Mouse (Mus musculus): ENCODE results near the gene Rfx2. TPM values are rescaled to one million over a fixed set of nuclear protein-coding genes. Genes with fewer than 3 reads are reported as not detected.

The Rfx2 gene
- polyA plus RNA-seq, 1 experiment, result 4.4 TPM

DNA sequence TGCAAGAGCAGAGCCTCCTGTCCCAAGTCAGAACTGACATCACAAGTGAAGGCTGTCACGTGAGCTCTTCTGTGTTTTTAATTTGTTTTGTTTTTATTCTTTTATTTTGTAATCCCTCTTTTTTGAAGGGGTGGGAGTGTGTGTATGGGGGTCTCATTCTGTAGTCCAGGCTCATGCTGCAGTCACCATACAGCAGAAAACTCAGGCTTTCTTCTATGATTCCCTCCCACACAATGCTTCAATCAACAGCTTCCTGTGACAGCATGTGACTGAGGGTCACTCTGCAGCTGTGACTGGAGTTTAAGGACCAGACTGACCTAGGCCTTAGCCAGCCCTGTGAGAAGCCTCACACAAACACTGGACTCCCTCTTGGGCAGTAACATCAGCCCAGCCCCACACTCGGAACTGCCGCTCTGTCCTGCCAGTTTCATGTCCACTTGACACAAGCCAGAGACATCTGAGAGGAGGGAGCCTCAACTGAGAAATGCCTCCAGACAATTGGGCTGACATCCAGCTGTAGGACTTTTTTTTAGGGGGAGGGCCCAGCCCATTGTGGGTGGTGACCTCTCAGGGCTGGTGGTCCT lies 51.9 kb downstream of the Rfx2 start:
- Histone ChIP-seq H3K4me3 (no peak overlapping the region), H3K79me2 (ENCODE audit: control insufficient read depth, insufficient read depth) (no peaks in the 10 kb centered on the region), H3K27me3 (ENCODE audit: control insufficient read depth, insufficient read depth, insufficient read length) (no peaks in the 10 kb centered on the region), H3K4me2 (ENCODE audit: low read depth) (no peak overlapping the region), H3K36me3 (ENCODE audit: control insufficient read depth, insufficient read depth) (no peaks in the 10 kb centered on the region), H3ac (ENCODE audit: control insufficient read depth, insufficient read length) (no peak overlapping the region)
- TF ChIP-seq USF1 (IDR thresholded peaks at IDR 0.05; ENCODE audit: low read depth) (no peak), MYOG (IDR thresholded peaks at IDR 0.05; ENCODE audit: control insufficient read depth in 1 of 3, insufficient read depth in 1 of 3, insufficient read length in 2 of 3, low read depth in 2 of 3) (no peak), MYOD1 (IDR thresholded peaks at IDR 0.05; ENCODE audit: control insufficient read depth in 1 of 3, insufficient read length in 2 of 3, low read depth in 2 of 3) (no peak), REST (IDR thresholded peaks at IDR 0.05; ENCODE audit: insufficient read depth, insufficient read length) (no peak), MAX (IDR thresholded peaks at IDR 0.05; ENCODE audit: low read depth) (no peak), TCF12 (IDR thresholded peaks at IDR 0.05; ENCODE audit: insufficient read depth, poor library complexity, severe bottlenecking) (no peak), POLR2AphosphoS2 (IDR thresholded peaks at IDR 0.05; ENCODE audit: insufficient read length, low read depth) (no peak), CEBPB (IDR thresholded peaks at IDR 0.05; ENCODE audit: insufficient read depth, poor library complexity, severe bottlenecking) (no peak), SRF (IDR thresholded peaks at IDR 0.05; ENCODE audit: control insufficient read depth, insufficient read length, low read depth) (no peak)

DNA sequence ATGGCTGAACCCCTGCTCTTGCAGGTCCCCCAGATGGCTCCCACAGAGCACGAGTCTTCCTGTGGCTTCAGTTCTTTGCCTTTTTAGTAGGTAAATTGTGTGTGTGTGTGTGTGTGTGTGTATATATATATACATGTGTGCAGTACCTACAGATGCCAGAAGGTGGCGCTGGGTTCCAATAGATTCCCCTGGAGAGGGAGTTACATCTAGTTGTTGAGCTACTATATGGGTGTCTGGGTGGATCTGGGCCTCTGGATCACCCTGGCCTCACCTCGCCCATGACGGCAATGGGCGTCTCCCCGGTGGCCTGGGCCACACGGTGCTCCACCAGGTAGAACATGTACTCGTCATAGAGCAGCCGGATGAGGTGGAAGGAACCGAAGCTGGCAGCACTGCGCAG lies 53.2 kb downstream of the Rfx2 start:
- TF ChIP-seq E2F4 (IDR thresholded peaks at IDR 0.05; ENCODE audit: insufficient read depth) (no peak), TCF3 (IDR thresholded peaks at IDR 0.05; ENCODE audit: insufficient read length, low read depth) (no peak), CEBPB (IDR thresholded peaks at IDR 0.05; ENCODE audit: insufficient read depth, poor library complexity, severe bottlenecking) (no peak), SRF (IDR thresholded peaks at IDR 0.05; ENCODE audit: control insufficient read depth, insufficient read length, low read depth) (no peak), POLR2AphosphoS2 (IDR thresholded peaks at IDR 0.05; ENCODE audit: insufficient read length, low read depth) (no peak), USF1 (IDR thresholded peaks at IDR 0.05; ENCODE audit: low read depth) (no peak), MYOD1 (IDR thresholded peaks at IDR 0.05; ENCODE audit: control insufficient read depth in 1 of 3, insufficient read length in 2 of 3, low read depth in 2 of 3) (no peak), POLR2A (IDR thresholded peaks at IDR 0.05; ENCODE audit: insufficient read length, low read depth) (no peak), TCF12 (IDR thresholded peaks at IDR 0.05; ENCODE audit: insufficient read depth, poor library complexity, severe bottlenecking) (no peak), REST (IDR thresholded peaks at IDR 0.05; ENCODE audit: insufficient read depth, insufficient read length) (no peak), MAX (IDR thresholded peaks at IDR 0.05; ENCODE audit: low read depth) (no peak)

DNA sequence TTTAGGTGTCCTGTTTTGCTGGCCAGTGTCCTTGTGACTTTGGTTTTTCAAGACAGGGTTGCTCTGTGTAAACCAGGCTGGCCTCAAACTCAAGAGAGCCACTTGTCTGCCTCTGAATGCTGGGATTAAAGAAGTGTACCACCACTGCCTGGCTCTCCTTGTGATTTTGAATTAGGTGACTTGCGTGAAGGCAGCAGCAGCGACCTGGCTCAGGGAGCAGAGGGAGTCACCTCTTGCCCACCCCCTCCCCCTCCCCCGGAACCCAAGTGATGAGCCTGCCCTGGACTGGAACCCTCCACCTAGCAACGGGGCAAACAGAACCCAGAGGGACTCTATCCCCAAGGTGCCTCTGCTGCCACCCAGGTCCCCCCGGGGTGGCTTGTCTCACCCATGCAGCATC lies 60.9 kb downstream of the Rfx2 start, which contains the start of gene Prr22:
Gene Prr22 (plus strand): TSS at position 301 of the 400 bp plus-strand sequence.
- Histone ChIP-seq H3ac (ENCODE audit: control insufficient read depth, insufficient read length) (no peak within 1 kb of the TSS), H3K79me2 (ENCODE audit: control insufficient read depth, insufficient read depth) (no peaks in the 10 kb centered on the region), H3K27me3 (ENCODE audit: control insufficient read depth, insufficient read depth, insufficient read length) (no peaks in the 10 kb centered on the region), H3K36me3 (ENCODE audit: control insufficient read depth, insufficient read depth) (no peaks in the 10 kb centered on the region), H3K4me3 (no peak within 1 kb of the TSS), H3K4me2 (ENCODE audit: low read depth) (no peak within 1 kb of the TSS)
- no peak for TF ChIP-seq MAX (IDR thresholded peaks at IDR 0.05; ENCODE audit: low read depth)
- TF ChIP-seq MYOD1 (IDR thresholded peaks at IDR 0.05; ENCODE audit: control insufficient read depth in 1 of 3, insufficient read length in 2 of 3, low read depth in 2 of 3), result no peak
- TF ChIP-seq REST (IDR thresholded peaks at IDR 0.05; ENCODE audit: insufficient read depth, insufficient read length), result no peak
- no peak for TF ChIP-seq POLR2AphosphoS2 (IDR thresholded peaks at IDR 0.05; ENCODE audit: insufficient read length, low read depth)
- TF ChIP-seq CEBPB (IDR thresholded peaks at IDR 0.05; ENCODE audit: insufficient read depth, poor library complexity, severe bottlenecking), result no peak
- TF ChIP-seq TCF3 (IDR thresholded peaks at IDR 0.05; ENCODE audit: insufficient read length, low read depth), result no peak

More for the DNA sequence above, 53.2 kb downstream of the Rfx2 start:
- H3ac ChIP-seq (ENCODE audit: control insufficient read depth, insufficient read length), result no peak overlapping the region
- no peaks in the 10 kb centered on the region for H3K36me3 ChIP-seq (ENCODE audit: control insufficient read depth, insufficient read depth)
- no peak overlapping the region for H3K4me2 ChIP-seq (ENCODE audit: low read depth)
- no peak overlapping the region for H3K4me3 ChIP-seq
- H3K79me2 ChIP-seq (ENCODE audit: control insufficient read depth, insufficient read depth), result no peaks in the 10 kb centered on the region
- no peaks in the 10 kb centered on the region for H3K27me3 ChIP-seq (ENCODE audit: control insufficient read depth, insufficient read depth, insufficient read length)

DNA sequence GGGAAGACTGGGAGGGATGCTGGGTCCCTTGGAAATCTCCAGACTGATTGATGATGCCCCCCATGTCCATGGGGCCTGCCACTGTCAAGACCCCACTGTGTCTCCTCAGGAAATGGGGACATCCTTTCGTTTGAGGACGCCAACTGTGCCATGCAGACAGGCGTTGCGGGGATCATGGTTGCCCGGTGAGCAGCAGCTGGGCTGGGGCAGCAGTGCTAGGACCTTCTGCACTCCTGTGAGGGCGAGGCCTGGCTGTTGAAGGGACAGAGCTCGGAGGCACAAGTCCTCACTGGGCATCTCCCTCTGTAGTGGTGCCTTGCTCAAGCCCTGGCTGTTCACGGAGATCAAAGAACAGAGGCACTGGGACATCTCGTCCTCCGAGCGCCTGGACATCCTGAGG lies 61.9 kb downstream of the Rfx2 start:
- no peak overlapping the region for H3ac ChIP-seq (ENCODE audit: control insufficient read depth, insufficient read length)
- no peaks in the 10 kb centered on the region for H3K27me3 ChIP-seq (ENCODE audit: control insufficient read depth, insufficient read depth, insufficient read length)
- TF ChIP-seq E2F4 (IDR thresholded peaks at IDR 0.05; ENCODE audit: insufficient read depth) (no peak), USF1 (IDR thresholded peaks at IDR 0.05; ENCODE audit: low read depth) (no peak), MYOD1 (IDR thresholded peaks at IDR 0.05; ENCODE audit: control insufficient read depth in 1 of 3, insufficient read length in 2 of 3, low read depth in 2 of 3) (no peak), TCF3 (IDR thresholded peaks at IDR 0.05; ENCODE audit: insufficient read length, low read depth) (no peak), POLR2A (IDR thresholded peaks at IDR 0.05; ENCODE audit: insufficient read length, low read depth) (no peak), TCF12 (IDR thresholded peaks at IDR 0.05; ENCODE audit: insufficient read depth, poor library complexity, severe bottlenecking) (no peak), MYOG (IDR thresholded peaks at IDR 0.05; ENCODE audit: control insufficient read depth in 1 of 3, insufficient read depth in 1 of 3, insufficient read length in 2 of 3, low read depth in 2 of 3) (no peak), REST (IDR thresholded peaks at IDR 0.05; ENCODE audit: insufficient read depth, insufficient read length) (no peak), POLR2AphosphoS2 (IDR thresholded peaks at IDR 0.05; ENCODE audit: insufficient read length, low read depth) (no peak), MAX (IDR thresholded peaks at IDR 0.05; ENCODE audit: low read depth) (no peak), SRF (IDR thresholded peaks at IDR 0.05; ENCODE audit: control insufficient read depth, insufficient read length, low read depth) (no peak), CEBPB (IDR thresholded peaks at IDR 0.05; ENCODE audit: insufficient read depth, poor library complexity, severe bottlenecking) (no peak)
- no peak overlapping the region for H3K4me2 ChIP-seq (ENCODE audit: low read depth)
- no peaks in the 10 kb centered on the region for H3K36me3 ChIP-seq (ENCODE audit: control insufficient read depth, insufficient read depth)
- H3K79me2 ChIP-seq (ENCODE audit: control insufficient read depth, insufficient read depth), result no peaks in the 10 kb centered on the region
- H3K4me3 ChIP-seq, result no peak overlapping the region

Data from myocyte (in vitro differentiated cells).